Mouse (Mus musculus) forebrain, postnatal 0 days (tissue): ENCODE data around the gene Zfp691. TPM values are rescaled to one million over a fixed set of nuclear protein-coding genes. Genes with fewer than 3 reads are reported as not detected.

Source experiments
- ATAC-seq: fragments of 200-750 bp; cut with Nextera tagmentation; 2 replicates; pipeline ENCODE4 v1.8.0; 2017; ENCODE audit warnings: mild to moderate bottlenecking, moderate library complexity
- DNase-seq: peaks from one replicate; pipeline ENCODE4 v3.0.0-alpha.2; 2015
- H3K27ac ChIP-seq: fragments of 300-500 bp; sonication (generic); 2 replicates; pipeline ENCODE4 v1.5.1; 2014; ENCODE audit warnings: low read depth, mild to moderate bottlenecking, antibody characterized with exemption, low read length, moderate library complexity, mixed read lengths
- H3K27me3 ChIP-seq: fragments of 300-500 bp; sonication (generic); 2 replicates; pipeline ENCODE4 v1.6.1; 2014; ENCODE audit warnings: mild to moderate bottlenecking, low read length, mixed read lengths; ENCODE audit not compliant: insufficient read depth
- H3K36me3 ChIP-seq: fragments of 300-500 bp; sonication (generic); 2 replicates; pipeline ENCODE4 v1.6.1; 2014; ENCODE audit warnings: mild to moderate bottlenecking, moderate library complexity; ENCODE audit not compliant: insufficient read depth
- H3K4me1 ChIP-seq: fragments of 300-500 bp; sonication (generic); 2 replicates; pipeline ENCODE4 v1.6.1; 2014; ENCODE audit warnings: antibody characterized with exemption; ENCODE audit not compliant: insufficient read depth
- H3K4me2 ChIP-seq: fragments of 300-500 bp; sonication (generic); 2 replicates; pipeline ENCODE4 v1.6.1; 2014; ENCODE audit warnings: low read depth, mild to moderate bottlenecking, moderate library complexity
- H3K4me3 ChIP-seq: fragments of 300-500 bp; sonication (generic); 2 replicates; pipeline ENCODE4 v1.5.1; 2014; ENCODE audit warnings: low read depth, low read length, mixed read lengths
- H3K9ac ChIP-seq: fragments of 300-500 bp; sonication (generic); 2 replicates; pipeline ENCODE4 v1.6.1; 2014; ENCODE audit warnings: mild to moderate bottlenecking
- H3K9me3 ChIP-seq: fragments of 300-500 bp; sonication (generic); 2 replicates; pipeline ENCODE4 v1.6.1; 2016; ENCODE audit warnings: low read length
- CTCF ChIP-seq: sonication (generic); IDR thresholded peaks from 2 replicates; pipeline ENCODE4 v1.5.1; 2016; ENCODE audit warnings: antibody characterized with exemption, control low read depth, low read depth
- WGBS: fragments of 180-500 bp; shearing (Covaris S2); extraction: QIAGEN DNeasy Blood & Tissue Kit; methylation state at CpG from one replicate; pipeline ENCODE4 v1.1.7; 2014; 5-methylcytosine and 5-hydroxymethylcytosine counted together
- polyA plus RNA-seq: library from polyadenylated mRNA; unstranded; fragments of >200 nt; fragmentation: Nextera tagmentation; extraction: Ambion mirVana; gene quantifications from 2 replicates; pipeline ENCODE4 v1.2.1, GENCODE M21; 2015
- total RNA-seq: library from RNA; depleted of rRNA; stranded (reverse); fragments of >200 nt; gene quantifications from 2 replicates; pipeline ENCODE4 v1.2.3, GENCODE M21; 2014; rRNA removed

The Zfp691 gene
- total RNA-seq, result 6.5 and 7.2 TPM in 2 replicates
- 1.2 and 2.2 TPM in 2 replicates for polyA plus RNA-seq

GRCm38 (mm10) chr4:119173851-119174453, at the start of gene Zfp691:
Gene Zfp691 (minus strand): TSS chr4:119174195.
- ATAC-seq (peak; percentile 100), DNase-seq (peak; percentile 95)
- TF ChIP-seq CTCF, result no peak
- peak within 1 kb of the TSS; percentile 84 for H3K4me3 ChIP-seq
- no peaks in the 10 kb centered on the region for H3K27me3 ChIP-seq
- peak within 1 kb of the TSS; percentile 35; the same call in 1 of the 2 replicates for H3K27ac ChIP-seq
- H3K9me3 ChIP-seq, result no peaks in the 10 kb centered on the region
- H3K4me2 ChIP-seq, result peak within 1 kb of the TSS; percentile 63
- peaks cover 4% of the 10 kb centered on the region; the same call in 1 of the 2 replicates for H3K4me1 ChIP-seq
- peak within 1 kb of the TSS; percentile 71 for H3K9ac ChIP-seq
- 1% methylated on average over 40 of the region's 40 CpGs for WGBS
- H3K36me3 ChIP-seq, result peaks cover 9% of the 10 kb centered on the region

DNA sequence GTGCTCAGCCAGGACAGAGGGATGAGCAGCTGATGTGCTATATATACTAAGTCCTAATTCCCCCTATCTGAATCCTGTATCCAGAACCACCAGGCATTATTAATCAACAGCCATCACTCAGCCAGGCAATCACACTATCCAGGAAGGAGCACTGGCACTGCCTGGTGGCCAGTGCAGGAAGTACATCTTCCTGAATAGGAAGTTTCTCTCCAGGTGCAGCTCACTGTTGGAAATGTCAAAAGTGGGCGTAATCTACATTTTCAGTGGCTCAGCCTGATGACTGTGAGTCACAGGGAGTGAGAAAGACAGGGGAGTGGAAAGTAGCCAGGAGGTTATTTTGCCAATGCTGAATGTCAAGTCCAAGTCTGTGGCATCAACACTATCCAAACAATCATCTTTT, 49.7 kb upstream of the Zfp691 start:
- Histone ChIP-seq H3K9me3 (no peaks in the 10 kb centered on the region), H3K4me1 (no peaks in the 10 kb centered on the region), H3K4me2 (no peak overlapping the region), H3K9ac (no peak overlapping the region), H3K27ac (no peak overlapping the region), H3K27me3 (no peaks in the 10 kb centered on the region), H3K36me3 (peaks cover 37% of the 10 kb centered on the region), H3K4me3 (no peak overlapping the region)
- 85% methylated on average over 1 of the region's 1 CpGs for WGBS
- peak; percentile 73 for TF ChIP-seq CTCF
- no peak for DNase-seq
- ATAC-seq, result peak; percentile 60; the same call in 1 of the 2 replicates

- Histone ChIP-seq H3K4me3 (no peak within 1 kb of the TSS), H3K9ac (no peak within 1 kb of the TSS), H3K9me3 (no peaks in the 10 kb centered on the region), H3K36me3 (no peaks in the 10 kb centered on the region), H3K4me2 (no peak within 1 kb of the TSS), H3K4me1 (no peaks in the 10 kb centered on the region), H3K27ac (no peak within 1 kb of the TSS), H3K27me3 (no peaks in the 10 kb centered on the region)
- ATAC-seq, result no peak
- TF ChIP-seq CTCF, result no peak
- no peak for DNase-seq
- 12% methylated on average over 11 of the region's 11 CpGs for WGBS
Measured at GRCm38 (mm10) chr4:119218169-119218568, 44.2 kb upstream of the Zfp691 start, which contains the start of gene Tmem269. Gene Tmem269 (minus strand): TSS chr4:119218217.

DNA sequence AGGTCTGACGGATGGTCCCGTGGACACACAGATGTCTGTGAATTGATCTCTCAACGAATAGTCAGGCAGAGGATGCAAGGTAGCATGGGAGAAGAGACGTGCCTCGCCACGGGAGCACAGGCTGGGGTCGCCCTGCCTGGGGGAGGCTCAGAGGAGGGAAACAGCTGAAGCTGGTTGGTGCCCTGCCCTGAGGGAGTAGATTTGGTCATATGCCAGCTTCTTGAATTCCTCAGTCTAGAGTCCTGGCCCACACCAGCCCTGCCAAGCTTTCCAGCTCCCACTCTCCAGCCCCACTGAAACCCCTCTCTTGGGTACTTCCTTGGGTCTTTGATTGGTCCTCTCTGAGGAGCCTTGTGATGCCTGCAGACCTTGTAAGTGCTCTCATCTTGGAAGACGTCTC, 42.7 kb upstream of the Zfp691 start:
- Histone ChIP-seq H3K4me1 (no peaks in the 10 kb centered on the region), H3K27ac (no peak overlapping the region), H3K4me2 (no peak overlapping the region), H3K9me3 (no peaks in the 10 kb centered on the region), H3K27me3 (no peaks in the 10 kb centered on the region), H3K9ac (no peak overlapping the region), H3K4me3 (no peak overlapping the region), H3K36me3 (no peaks in the 10 kb centered on the region)
- ATAC-seq (peak; percentile 47; the same call in 1 of the 2 replicates), DNase-seq (no peak)
- no peak for TF ChIP-seq CTCF
- 74% methylated on average over 8 of the region's 8 CpGs for WGBS

DNA sequence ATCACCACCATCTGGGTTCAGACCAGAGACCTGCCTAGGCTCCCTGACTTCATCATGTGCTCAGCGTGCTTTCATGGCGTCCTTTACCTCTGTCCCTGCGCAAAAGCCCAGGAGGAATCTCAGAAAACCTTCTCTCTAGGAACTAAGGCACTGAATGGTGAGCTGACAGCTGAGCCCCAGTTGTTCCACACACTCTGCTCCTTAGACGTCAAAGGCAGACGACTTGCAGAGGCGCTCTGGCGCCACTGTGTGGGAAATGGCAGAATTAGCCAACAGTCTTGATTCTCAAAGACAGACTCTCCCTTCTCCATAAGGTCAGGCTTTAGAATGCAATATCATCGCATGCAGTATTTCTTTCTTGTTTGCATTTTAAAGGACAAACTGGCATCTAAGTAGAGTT, 30.7 kb upstream of the Zfp691 start:
- ATAC-seq (peak; percentile 85), DNase-seq (peak; percentile 79)
- Histone ChIP-seq H3K27ac (no peak overlapping the region), H3K27me3 (no peaks in the 10 kb centered on the region), H3K9ac (no peak overlapping the region), H3K4me1 (no peaks in the 10 kb centered on the region), H3K4me3 (no peak overlapping the region), H3K4me2 (no peak overlapping the region), H3K36me3 (peaks cover 16% of the 10 kb centered on the region), H3K9me3 (no peaks in the 10 kb centered on the region)
- 18% methylated on average over 8 of the region's 8 CpGs for WGBS
- peak; percentile 90 for TF ChIP-seq CTCF

GRCm38 (mm10) chr4:119198105-119198504, 24.1 kb upstream of the Zfp691 start:
- H3K9me3 ChIP-seq, result no peaks in the 10 kb centered on the region
- H3K36me3 ChIP-seq, result peaks cover 16% of the 10 kb centered on the region
- WGBS, result 86% methylated on average over 6 of the region's 6 CpGs
- H3K27ac ChIP-seq, result no peak overlapping the region
- H3K27me3 ChIP-seq, result no peaks in the 10 kb centered on the region
- H3K4me3 ChIP-seq, result no peak overlapping the region
- no peak overlapping the region for H3K9ac ChIP-seq
- TF ChIP-seq CTCF, result no peak
- no peak overlapping the region for H3K4me2 ChIP-seq
- peaks cover 14% of the 10 kb centered on the region for H3K4me1 ChIP-seq
- ATAC-seq, result no peak
- no peak for DNase-seq

GRCm38 (mm10) chr4:119195582-119196320, 21.8 kb upstream of the Zfp691 start:
- H3K4me2 ChIP-seq, result peak overlapping the region; percentile 66
- DNase-seq, result no peak
- H3K27me3 ChIP-seq, result no peaks in the 10 kb centered on the region
- peaks cover 14% of the 10 kb centered on the region for H3K4me1 ChIP-seq
- peak overlapping the region; percentile 81 for H3K27ac ChIP-seq
- peak overlapping the region; percentile 74 for H3K4me3 ChIP-seq
- peaks cover 3% of the 10 kb centered on the region for H3K36me3 ChIP-seq
- 5% methylated on average over 18 of the region's 18 CpGs for WGBS
- no peak; the same call in 1 of the 2 replicates for ATAC-seq
- TF ChIP-seq CTCF, result no peak
- H3K9me3 ChIP-seq, result no peaks in the 10 kb centered on the region
- H3K9ac ChIP-seq, result peak overlapping the region; percentile 94
